Mouse (Mus musculus): ENCODE measurements at regions not wholly inside any gene's neighbourhood (a gene's known extent, or its start where the extent isn't known, plus 50 kb on each side); places are given as distances from the start of the nearest gene placed in this dataset.
"Not testable (repeated sequence)": the region's sequence is repeated elsewhere in the genome, so short reads cannot be mapped to it uniquely, and the experiment has no call there.

DNA sequence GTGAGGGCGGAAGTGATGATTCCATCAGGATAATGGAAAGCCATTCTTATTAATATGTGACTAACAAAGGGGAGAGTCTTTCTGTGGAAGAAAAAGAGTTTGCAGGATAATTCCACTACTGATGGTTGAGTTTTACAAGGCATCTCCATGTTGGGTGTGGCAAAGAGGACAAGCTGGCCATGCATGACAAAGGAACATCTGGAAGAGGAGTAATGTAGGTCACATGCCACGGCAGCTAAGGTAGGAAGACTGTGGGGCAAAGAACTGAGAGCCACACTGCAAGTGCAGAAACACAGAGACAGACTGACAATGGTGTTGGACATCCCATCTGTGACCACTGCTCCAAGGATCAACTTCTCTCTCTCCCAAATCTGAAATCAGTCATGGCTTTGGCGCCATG lies 196.4 kb upstream of the Gdi2 start:
- ATAC-seq (replicated peaks; ENCODE audit: low FRiP score) (no peak), DNase-seq (ENCODE audit: low spot score) (no peak)
- no peaks in the 10 kb centered on the region for H3K27me3 ChIP-seq (ENCODE audit: control insufficient read depth, insufficient read depth, low read length)
- no peak overlapping the region for H3K4me3 ChIP-seq (ENCODE audit: low read depth, low read length)
- no peak overlapping the region for H3K9ac ChIP-seq (ENCODE audit: low read length)
- H3K4me2 ChIP-seq (ENCODE audit: low read depth, low read length, severe bottlenecking) = no peak overlapping the region
- H3K9me3 ChIP-seq (ENCODE audit: control insufficient read depth, low read length) = peaks cover 5% of the 10 kb centered on the region; the same call in 1 of the 2 replicates
- WGBS = 74% methylated on average over 3 of the region's 3 CpGs
- no peaks in the 10 kb centered on the region for H3K36me3 ChIP-seq (ENCODE audit: control insufficient read depth, insufficient read depth, low read length)
- no peaks in the 10 kb centered on the region for H3K4me1 ChIP-seq (replicated peaks; ENCODE audit: control insufficient read depth, insufficient read depth, low read length)
- no peak overlapping the region for H3K27ac ChIP-seq (ENCODE audit: low read depth, low read length)

DNA sequence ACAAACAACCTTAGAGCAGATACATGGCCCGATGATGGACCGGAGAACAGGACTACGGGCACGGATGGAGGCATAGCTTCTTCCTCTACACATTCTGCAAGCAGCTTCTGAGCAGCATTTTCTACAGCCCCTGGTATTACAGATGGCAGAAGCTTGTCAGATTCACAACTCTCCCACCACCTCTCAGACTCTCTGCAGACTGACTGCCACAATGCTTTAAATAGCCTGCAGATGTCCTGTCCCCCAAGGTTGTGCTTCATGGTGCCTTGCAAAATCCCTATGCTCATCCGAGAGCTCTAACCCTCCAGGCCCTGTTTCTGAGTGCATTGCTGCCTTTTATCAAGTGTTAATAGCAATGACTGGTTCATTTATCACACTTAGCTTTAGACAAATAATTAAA lies 194.3 kb upstream of the Gdi2 start:
- 89% methylated on average over 5 of the region's 5 CpGs for WGBS
- Histone ChIP-seq H3K9ac (ENCODE audit: low read length) (no peak overlapping the region), H3K4me3 (ENCODE audit: low read depth, low read length) (no peak overlapping the region), H3K9me3 (ENCODE audit: control insufficient read depth, low read length) (peaks cover 2% of the 10 kb centered on the region; the same call in 1 of the 2 replicates), H3K27ac (ENCODE audit: low read depth, low read length) (no peak overlapping the region), H3K27me3 (ENCODE audit: control insufficient read depth, insufficient read depth, low read length) (no peaks in the 10 kb centered on the region), H3K36me3 (ENCODE audit: control insufficient read depth, insufficient read depth, low read length) (no peaks in the 10 kb centered on the region), H3K4me2 (ENCODE audit: low read depth, low read length, severe bottlenecking) (no peak overlapping the region), H3K4me1 (replicated peaks; ENCODE audit: control insufficient read depth, insufficient read depth, low read length) (no peaks in the 10 kb centered on the region)
- no peak for ATAC-seq (replicated peaks; ENCODE audit: low FRiP score)
- no peak for DNase-seq (ENCODE audit: low spot score)

DNA sequence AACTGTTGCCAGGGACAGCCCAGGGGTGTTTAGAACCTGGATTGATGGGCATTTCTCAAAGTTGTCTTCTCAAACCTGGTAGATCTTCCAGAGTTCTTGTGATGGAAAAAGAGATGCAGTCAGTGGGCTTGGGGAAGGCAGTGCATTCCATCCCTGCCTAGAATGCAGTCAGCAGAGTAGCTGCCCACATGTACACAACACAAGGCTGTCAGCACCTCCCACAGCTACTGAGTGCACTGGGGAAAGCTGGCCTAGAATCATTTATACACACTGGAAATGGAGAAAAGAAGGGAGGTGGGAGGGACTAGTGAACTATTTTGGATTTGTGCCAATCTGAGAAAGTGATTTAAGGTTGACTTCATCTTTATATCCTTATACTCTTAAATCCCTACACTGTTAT lies 183.0 kb upstream of the Gdi2 start:
- H3K27ac ChIP-seq (ENCODE audit: low read depth, low read length); H3K9me3 ChIP-seq (ENCODE audit: control insufficient read depth, low read length); H3K4me1 ChIP-seq (replicated peaks; ENCODE audit: control insufficient read depth, insufficient read depth, low read length); H3K36me3 ChIP-seq (ENCODE audit: control insufficient read depth, insufficient read depth, low read length); ATAC-seq (replicated peaks; ENCODE audit: low FRiP score); DNase-seq (ENCODE audit: low spot score); H3K4me2 ChIP-seq (ENCODE audit: low read depth, low read length, severe bottlenecking); H3K4me3 ChIP-seq (ENCODE audit: low read depth, low read length); H3K9ac ChIP-seq (ENCODE audit: low read length): not testable (repeated sequence)
- peaks cover 24% of the 10 kb centered on the region for H3K27me3 ChIP-seq (ENCODE audit: control insufficient read depth, insufficient read depth, low read length)

DNA sequence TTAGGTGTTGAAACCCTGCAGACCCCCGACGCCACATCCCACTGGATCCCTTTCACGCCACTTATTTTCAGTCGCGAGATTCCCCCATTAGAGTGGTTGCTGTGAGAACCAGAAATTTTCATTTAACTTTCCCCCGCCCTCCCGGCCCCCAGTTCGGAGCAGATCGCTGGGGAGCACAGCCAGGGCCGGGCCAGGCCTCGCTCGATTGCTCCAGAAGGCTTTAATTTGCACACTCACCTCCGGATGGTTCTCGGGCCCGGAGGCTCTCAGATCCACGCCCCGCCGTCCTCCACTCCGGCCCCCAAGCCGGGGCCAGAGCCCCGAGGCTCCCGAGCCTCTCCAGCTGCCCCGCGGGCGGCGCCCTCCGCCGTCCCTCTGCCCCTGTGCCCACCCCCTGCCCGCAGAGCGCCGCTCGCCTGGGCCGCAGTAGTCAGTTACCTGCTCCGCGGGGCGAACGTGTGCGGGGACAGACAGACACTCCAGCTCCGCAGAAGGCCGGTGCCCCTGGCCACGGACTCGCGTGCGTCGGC lies 179.7 kb upstream of the Gdi2 start:
- no peak overlapping the region for H3K9ac ChIP-seq (ENCODE audit: low read length)
- DNase-seq (ENCODE audit: low spot score) (peak; percentile 50), ATAC-seq (replicated peaks; ENCODE audit: low FRiP score) (0 out of 2 replicates have a peak, but pooled peaks have one; percentile 8)
- H3K27me3 ChIP-seq (ENCODE audit: control insufficient read depth, insufficient read depth, low read length) = peaks cover 32% of the 10 kb centered on the region
- H3K4me3 ChIP-seq (ENCODE audit: low read depth, low read length) = peak overlapping the region; percentile 18
- no peaks in the 10 kb centered on the region for H3K36me3 ChIP-seq (ENCODE audit: control insufficient read depth, insufficient read depth, low read length)
- H3K4me1 ChIP-seq (replicated peaks; ENCODE audit: control insufficient read depth, insufficient read depth, low read length) = peaks cover 2% of the 10 kb centered on the region; the same call in 1 of the 2 replicates
- no peaks in the 10 kb centered on the region for H3K9me3 ChIP-seq (ENCODE audit: control insufficient read depth, low read length)
- WGBS = 2% methylated on average over 43 of the region's 45 CpGs
- H3K27ac ChIP-seq (ENCODE audit: low read depth, low read length) = no peak overlapping the region
- H3K4me2 ChIP-seq (ENCODE audit: low read depth, low read length, severe bottlenecking) = peak overlapping the region; percentile 37; the same call in 1 of the 2 replicates

DNA sequence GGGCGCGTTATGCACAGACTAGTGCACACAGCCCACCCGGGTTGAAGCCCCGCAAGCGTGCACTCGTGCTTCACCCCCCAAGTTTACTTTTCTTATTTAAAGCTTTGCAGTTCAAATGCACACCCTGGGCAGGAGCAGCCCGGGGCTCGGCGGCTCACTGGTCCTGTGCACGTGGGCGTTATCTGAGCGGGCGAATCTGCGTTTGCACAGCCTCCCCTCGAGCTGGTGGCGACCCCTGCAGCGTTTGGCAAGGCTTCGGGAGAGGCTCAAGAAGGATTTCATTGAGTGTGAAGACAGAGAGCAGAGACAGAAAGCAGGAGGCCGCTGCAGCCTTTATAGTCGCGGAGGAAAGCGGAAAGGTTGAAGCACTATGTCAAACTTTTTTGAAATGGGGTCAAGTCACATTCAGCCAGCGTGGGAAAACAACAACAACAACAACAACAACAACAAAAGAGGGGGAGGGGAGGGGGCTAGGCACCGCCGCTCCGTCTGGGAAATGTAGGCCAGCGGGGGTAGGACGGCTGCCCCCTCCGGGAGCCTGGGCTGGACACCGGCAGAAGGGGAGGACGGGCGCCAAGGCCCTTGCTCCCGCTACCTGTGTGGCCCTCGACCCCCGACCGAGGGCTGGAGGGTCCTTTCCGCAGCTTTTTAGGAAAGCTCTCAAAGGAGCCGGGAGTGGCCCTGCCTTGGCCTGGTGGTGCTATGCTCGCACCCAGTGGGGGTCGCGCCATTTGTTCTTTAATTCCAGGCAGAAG lies 178.7 kb upstream of the Gdi2 start:
- under 1% methylated on average over 41 of the region's 41 CpGs for WGBS
- H3K9me3 ChIP-seq (ENCODE audit: control insufficient read depth, low read length) = no peaks in the 10 kb centered on the region
- no peak overlapping the region for H3K27ac ChIP-seq (ENCODE audit: low read depth, low read length)
- no peaks in the 10 kb centered on the region for H3K36me3 ChIP-seq (ENCODE audit: control insufficient read depth, insufficient read depth, low read length)
- H3K27me3 ChIP-seq (ENCODE audit: control insufficient read depth, insufficient read depth, low read length) = peaks cover 32% of the 10 kb centered on the region
- H3K4me3 ChIP-seq (ENCODE audit: low read depth, low read length) = peak overlapping the region; percentile 37; the same call in 1 of the 2 replicates
- DNase-seq (ENCODE audit: low spot score) = peak; percentile 56
- H3K9ac ChIP-seq (ENCODE audit: low read length) = no peak overlapping the region
- peak; percentile 34 for ATAC-seq (replicated peaks; ENCODE audit: low FRiP score)
- peaks cover 2% of the 10 kb centered on the region; the same call in 1 of the 2 replicates for H3K4me1 ChIP-seq (replicated peaks; ENCODE audit: control insufficient read depth, insufficient read depth, low read length)
- H3K4me2 ChIP-seq (ENCODE audit: low read depth, low read length, severe bottlenecking) = peak overlapping the region; percentile 73

DNA sequence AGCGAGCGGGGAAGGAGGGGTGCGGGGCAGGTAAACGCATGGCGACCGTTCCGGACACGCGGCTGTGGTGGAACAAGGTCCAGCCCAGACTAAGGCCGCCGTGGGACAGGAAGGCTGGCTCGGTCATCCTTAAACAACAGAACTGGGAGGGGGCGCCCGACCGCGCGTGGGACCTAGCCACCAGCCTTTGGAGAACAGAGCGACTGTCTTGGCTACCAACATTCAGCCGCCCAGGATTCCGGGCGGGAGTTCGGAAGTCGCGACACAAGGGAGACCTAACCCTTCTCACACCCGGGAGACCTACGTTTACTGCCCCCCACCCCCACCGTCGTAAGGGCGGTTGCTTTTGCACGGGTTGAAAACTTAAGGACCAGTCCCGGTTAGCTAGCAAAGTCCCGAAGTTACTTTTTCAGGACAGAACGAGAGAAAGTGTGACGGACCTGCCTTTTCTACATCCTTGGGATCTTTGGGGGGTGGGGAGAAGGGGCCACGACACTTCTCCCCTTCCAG lies 178.1 kb upstream of the Gdi2 start:
- DNase-seq (ENCODE audit: low spot score) (peak; percentile 59), ATAC-seq (replicated peaks; ENCODE audit: low FRiP score) (peak; percentile 37)
- WGBS = 1% methylated on average over 35 of the region's 35 CpGs
- not testable (repeated sequence) for H3K36me3 ChIP-seq (ENCODE audit: control insufficient read depth, insufficient read depth, low read length); H3K9me3 ChIP-seq (ENCODE audit: control insufficient read depth, low read length); H3K9ac ChIP-seq (ENCODE audit: low read length); H3K27ac ChIP-seq (ENCODE audit: low read depth, low read length); H3K4me1 ChIP-seq (replicated peaks; ENCODE audit: control insufficient read depth, insufficient read depth, low read length)
- Histone ChIP-seq H3K4me2 (ENCODE audit: low read depth, low read length, severe bottlenecking) (peak overlapping the region; percentile 73), H3K4me3 (ENCODE audit: low read depth, low read length) (peak overlapping the region; percentile 37), H3K27me3 (ENCODE audit: control insufficient read depth, insufficient read depth, low read length) (peaks cover 32% of the 10 kb centered on the region)

DNA sequence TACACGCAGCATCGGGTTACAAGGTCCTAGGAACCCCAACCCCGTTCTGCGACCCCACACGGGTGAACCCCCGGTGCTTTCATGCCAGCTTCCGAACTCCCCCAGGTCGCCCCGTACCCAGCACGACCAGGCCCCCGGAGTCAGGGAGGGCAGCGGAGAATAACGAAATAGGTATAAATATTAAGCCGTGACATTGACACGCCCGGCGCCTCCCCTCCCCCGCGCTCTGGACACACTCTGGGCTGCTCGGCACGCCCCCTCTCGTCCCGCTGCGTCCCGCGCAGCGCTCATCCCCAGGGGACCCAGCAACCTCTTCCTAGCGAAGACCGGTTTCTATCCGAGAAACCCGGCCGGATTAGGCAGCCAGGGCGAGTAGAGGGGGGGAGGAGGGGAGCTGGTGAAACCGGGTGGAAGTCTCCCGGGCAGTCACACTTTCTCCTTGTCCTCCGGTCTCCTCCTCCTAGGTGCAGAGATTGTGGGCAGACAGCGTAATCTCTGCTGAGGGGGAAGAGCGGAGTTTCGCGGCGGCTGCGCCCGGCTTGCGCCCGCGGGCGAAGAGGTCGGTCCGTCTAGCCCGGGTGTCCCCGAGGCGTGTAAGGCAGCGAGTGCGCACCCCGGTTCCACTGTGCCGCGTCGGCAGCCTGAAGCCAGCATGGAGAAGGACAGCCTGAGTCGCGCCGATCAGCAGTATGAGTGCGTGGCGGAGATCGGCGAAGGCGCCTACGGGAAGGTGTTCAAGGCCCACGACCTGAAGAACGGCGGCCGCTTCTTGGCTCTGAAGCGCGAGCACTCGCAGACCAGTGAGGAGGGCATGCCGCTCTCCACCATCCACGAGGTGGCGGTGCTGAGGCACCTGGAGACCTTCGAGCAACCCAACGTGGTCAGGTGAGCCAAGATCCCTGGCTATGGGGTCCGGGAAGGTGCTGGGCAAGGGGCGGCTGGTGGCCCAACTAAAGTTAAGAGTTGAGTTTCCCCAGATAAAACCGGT lies 177.1 kb upstream of the Gdi2 start:
- H3K4me1 ChIP-seq (replicated peaks; ENCODE audit: control insufficient read depth, insufficient read depth, low read length) = peaks cover 2% of the 10 kb centered on the region; the same call in 1 of the 2 replicates
- ATAC-seq (replicated peaks; ENCODE audit: low FRiP score) = peak; percentile 73
- H3K4me2 ChIP-seq (ENCODE audit: low read depth, low read length, severe bottlenecking) = peak overlapping the region; percentile 73
- H3K36me3 ChIP-seq (ENCODE audit: control insufficient read depth, insufficient read depth, low read length) = no peaks in the 10 kb centered on the region
- H3K4me3 ChIP-seq (ENCODE audit: low read depth, low read length) = peak overlapping the region; percentile 37
- WGBS = 2% methylated on average over 81 of the region's 82 CpGs
- peak overlapping the region; percentile 23 for H3K9ac ChIP-seq (ENCODE audit: low read length)
- DNase-seq (ENCODE audit: low spot score) = peak; percentile 78
- no peaks in the 10 kb centered on the region for H3K9me3 ChIP-seq (ENCODE audit: control insufficient read depth, low read length)
- H3K27ac ChIP-seq (ENCODE audit: low read depth, low read length) = no peak overlapping the region
- peaks cover 32% of the 10 kb centered on the region for H3K27me3 ChIP-seq (ENCODE audit: control insufficient read depth, insufficient read depth, low read length)

DNA sequence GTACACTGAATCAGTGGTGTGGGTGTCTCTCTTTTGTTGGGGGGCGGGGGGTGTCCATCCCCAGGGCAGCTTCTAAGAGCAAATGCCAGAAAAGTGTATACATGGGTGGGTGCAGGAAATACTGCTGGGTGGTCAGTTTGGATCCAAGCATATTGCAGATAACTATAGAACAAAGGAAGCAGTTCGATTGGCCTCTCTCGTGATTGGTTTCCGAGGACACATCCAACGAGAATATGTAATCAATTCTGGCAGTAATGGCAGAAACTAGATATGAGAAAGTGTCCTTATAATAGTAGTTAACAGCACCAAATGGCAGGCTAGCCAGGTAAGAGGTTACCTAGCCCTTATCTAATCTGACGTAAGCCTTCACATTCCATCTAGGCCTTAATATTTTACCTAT lies 165.2 kb upstream of the Gdi2 start:
- Histone ChIP-seq H3K36me3 (ENCODE audit: control insufficient read depth, insufficient read depth, low read length) (no peaks in the 10 kb centered on the region), H3K4me3 (ENCODE audit: low read depth, low read length) (no peak overlapping the region), H3K9ac (ENCODE audit: low read length) (no peak overlapping the region), H3K27me3 (ENCODE audit: control insufficient read depth, insufficient read depth, low read length) (no peaks in the 10 kb centered on the region), H3K4me1 (replicated peaks; ENCODE audit: control insufficient read depth, insufficient read depth, low read length) (no peaks in the 10 kb centered on the region), H3K4me2 (ENCODE audit: low read depth, low read length, severe bottlenecking) (no peak overlapping the region), H3K9me3 (ENCODE audit: control insufficient read depth, low read length) (no peaks in the 10 kb centered on the region; the same call in 1 of the 2 replicates), H3K27ac (ENCODE audit: low read depth, low read length) (no peak overlapping the region)
- ATAC-seq (replicated peaks; ENCODE audit: low FRiP score) = no peak
- WGBS = 73% methylated on average over 6 of the region's 6 CpGs
- no peak for DNase-seq (ENCODE audit: low spot score)

Data from forebrain, embryonic 11.5 days (tissue).